Mouse (Mus musculus) left cerebral cortex, adult 2 months (tissue): ENCODE results near the gene Golph3l. TPM values are rescaled to one million over a fixed set of nuclear protein-coding genes. Genes with fewer than 3 reads are reported as not detected.
A peak's percentile ranks its signal among the peaks of the same experiment; 100 is the strongest.
"Not testable (repeated sequence)": the region's sequence is repeated elsewhere in the genome, so short reads cannot be mapped to it uniquely, and the experiment has no call there.

Source experiments
- DNase-seq, 2 experiments: peaks; one replicate each; pipeline ENCODE4 v3.0.0; 2021 to 2022; ENCODE audit warnings: low spot score in 2 of 2, mixed read lengths in 1 of 2; ENCODE audit errors: extremely low spot score in 1 of 2
- H3K27ac ChIP-seq: fragments of 200-600 bp; 2 replicates; pipeline ENCODE4 v1.8.1; 2022
- H3K4me3 ChIP-seq: fragments of 200-600 bp; 2 replicates; pipeline ENCODE4 v1.8.1; 2022
- CTCF ChIP-seq: fragments of 200-600 bp; IDR thresholded peaks from 2 replicates; pipeline ENCODE4 v1.8.1; 2022; ENCODE audit warnings: antibody characterized with exemption, mild to moderate bottlenecking, moderate library complexity
- intact Hi-C: fragments of 180-260 bp; cut with DNase I; formaldehyde crosslinking; loops from one replicate; pipeline ENCODE4 v1.15.1; 2025
- total RNA-seq, 2 experiments: library from RNA; stranded (reverse); gene quantifications; 2 replicates each; pipeline ENCODE4 v1.2.3; 2021

Golph3l gene
- total RNA-seq, 2 experiments from 2014 or later: 17.2 to 19.9 TPM

GRCm38 (mm10) chr3:95650276-95651032 is 61.7 kb downstream of the Golph3l start:
- intact Hi-C loops: no loop called here
- TF ChIP-seq CTCF: no peak
- no peak overlapping the region for H3K4me3 ChIP-seq
- DNase-seq: no peak
- H3K27ac ChIP-seq: peak overlapping the region; percentile 60

- intact Hi-C loops: no loop called here
- H3K27ac ChIP-seq: peak overlapping the region; percentile 60
- no peak overlapping the region for H3K4me3 ChIP-seq
- no peak for DNase-seq
- TF ChIP-seq CTCF: no peak
Observed at GRCm38 (mm10) chr3:95651033-95651373, 62.3 kb downstream of the Golph3l start.

GRCm38 (mm10) chr3:95651391-95652203 is 62.9 kb downstream of the Golph3l start:
- DNase-seq: no peak
- TF ChIP-seq CTCF: no peak
- Histone ChIP-seq H3K27ac (peak overlapping the region; percentile 60), H3K4me3 (no peak overlapping the region)
- intact Hi-C loops: no loop called here

- Histone ChIP-seq H3K4me3 (no peak overlapping the region), H3K27ac (no peak overlapping the region)
- DNase-seq: no peak
- TF ChIP-seq CTCF: no peak
- intact Hi-C loops: no loop called here
Observed at GRCm38 (mm10) chr3:95652204-95652811, 63.6 kb downstream of the Golph3l start.

- Histone ChIP-seq H3K27ac (no peak overlapping the region), H3K4me3 (no peak overlapping the region)
- no peak for TF ChIP-seq CTCF
- DNase-seq: no peak
- intact Hi-C loops: no loop called here
Observed at GRCm38 (mm10) chr3:95652871-95653270, 64.1 kb downstream of the Golph3l start.

GRCm38 (mm10) chr3:95653473-95654034 is 64.8 kb downstream of the Golph3l start:
- H3K27ac ChIP-seq: peak overlapping the region; percentile 26; the same call in 1 of the 2 replicates
- no peak for DNase-seq
- no peak overlapping the region for H3K4me3 ChIP-seq
- intact Hi-C loops: no loop called here
- no peak for TF ChIP-seq CTCF

GRCm38 (mm10) chr3:95654371-95654770 is 65.6 kb downstream of the Golph3l start:
- intact Hi-C loops, H3K27ac ChIP-seq, H3K4me3 ChIP-seq, DNase-seq: not testable (repeated sequence)

- TF ChIP-seq CTCF: no peak
- Histone ChIP-seq H3K27ac (no peak overlapping the region), H3K4me3 (no peak overlapping the region)
- intact Hi-C loops: no loop called here
- DNase-seq: no peak
Observed at GRCm38 (mm10) chr3:95655437-95655836, 66.7 kb downstream of the Golph3l start.

- Histone ChIP-seq H3K4me3 (no peak overlapping the region), H3K27ac (no peak overlapping the region)
- no peak for TF ChIP-seq CTCF
- no peak for DNase-seq
- intact Hi-C loops: no loop called here
Observed at GRCm38 (mm10) chr3:95657108-95657507, 68.4 kb downstream of the Golph3l start.

GRCm38 (mm10) chr3:95657711-95658110 is 69.0 kb downstream of the Golph3l start:
- intact Hi-C loops: loop anchor here (2.0 kb wide), 1 partner anchor 31 kb away; no protein-coding TSS in a partner anchor
- H3K27ac ChIP-seq: no peak overlapping the region; the same call in 1 of the 2 replicates
- DNase-seq: no peak
- H3K4me3 ChIP-seq: no peak overlapping the region; the same call in 1 of the 2 replicates
- TF ChIP-seq CTCF: no peak

GRCm38 (mm10) chr3:95658236-95658867 is 69.6 kb downstream of the Golph3l start, which contains the start of gene Mcl1:
Gene Mcl1 (plus strand): TSS chr3:95658788.
- TF ChIP-seq CTCF: no peak; the same call in none of the 2 replicates
- Histone ChIP-seq H3K4me3 (peak within 1 kb of the TSS; percentile 98), H3K27ac (peak within 1 kb of the TSS; percentile 96)
- intact Hi-C loops: loop anchor here (2.0 kb wide), 1 partner anchor 32 kb away; no protein-coding TSS in a partner anchor
- DNase-seq: peak; percentile 93
